Mouse (Mus musculus) liver, adult 2 months (tissue): Measurements from ENCODE around the gene Colgalt2. TPM values are rescaled to one million over a fixed set of nuclear protein-coding genes. Genes with fewer than 3 reads are reported as not detected.

Experiments used
- DNase-seq: peaks from one replicate; pipeline ENCODE4 v3.0.0-alpha.2; 2011; ENCODE audit warnings: low read depth, low spot score; ENCODE audit errors: extremely low read depth
- H3K27ac ChIP-seq: fragments of 200-500 bp; replicated peaks from 2 replicates; pipeline ENCODE4 v1.5.1; 2012; ENCODE audit warnings: low read depth, mild to moderate bottlenecking, control low read depth, inconsistent platforms, low read length; ENCODE audit not compliant: insufficient read depth
- H3K27me3 ChIP-seq: fragments of 200-500 bp; 2 replicates; pipeline ENCODE4 v1.6.1; 2012; ENCODE audit warnings: mild to moderate bottlenecking, moderate library complexity, low read length, inconsistent platforms; ENCODE audit not compliant: control insufficient read depth, insufficient read depth
- H3K36me3 ChIP-seq: fragments of 200-500 bp; 2 replicates; pipeline ENCODE4 v1.6.1; 2012; ENCODE audit warnings: low read length, inconsistent platforms; ENCODE audit not compliant: control insufficient read depth, insufficient read depth
- H3K4me1 ChIP-seq: fragments of 200-500 bp; 2 replicates; pipeline ENCODE4 v1.6.1; 2011; ENCODE audit warnings: low read length; ENCODE audit not compliant: control insufficient read depth, insufficient read depth
- H3K4me3 ChIP-seq: fragments of 200-500 bp; 2 replicates; pipeline ENCODE4 v1.5.1; 2011; ENCODE audit warnings: low read depth, mild to moderate bottlenecking, control low read depth, low read length, moderate library complexity; ENCODE audit not compliant: insufficient read depth
- H3K79me2 ChIP-seq: fragments of 200-500 bp; 2 replicates; pipeline ENCODE4 v1.6.1; 2012; ENCODE audit warnings: inconsistent platforms, mild to moderate bottlenecking, low read length, moderate library complexity; ENCODE audit not compliant: control insufficient read depth, insufficient read depth
- H3K9ac ChIP-seq: fragments of 200-500 bp; 2 replicates; pipeline ENCODE4 v1.6.1; 2012; ENCODE audit warnings: low read depth, mild to moderate bottlenecking, control low read depth, inconsistent platforms, low read length
- CTCF ChIP-seq: fragments of 200-500 bp; IDR thresholded peaks from 2 replicates; pipeline ENCODE4 v1.5.1; 2011; ENCODE audit warnings: low read depth, low read length, control low read depth
- POLR2A ChIP-seq: fragments of 200-500 bp; IDR thresholded peaks from 2 replicates; pipeline ENCODE4 v1.6.1; 2011; ENCODE audit warnings: low read length, control low read depth; ENCODE audit not compliant: insufficient read depth; ENCODE audit errors: extremely low read depth
- WGBS: fragments of 180-500 bp; shearing (Covaris S2); methylation state at CpG from one replicate; pipeline ENCODE4 v1.1.7; 2018; 5-methylcytosine and 5-hydroxymethylcytosine counted together
- polyA plus RNA-seq: library from polyadenylated mRNA; depleted of rRNA; stranded (reverse); fragments of >200 nt; gene quantifications from 2 replicates; pipeline ENCODE4 v1.2.3, GENCODE M21; 2012
- total RNA-seq: library from RNA; depleted of rRNA; stranded (reverse); fragments of >200 nt; gene quantifications from 2 replicates; pipeline ENCODE4 v1.2.3, GENCODE M21; 2014

Colgalt2 gene
- total and polyA plus RNA-seq, 2 experiments, result 0.35 to 1.6 TPM

GRCm38 (mm10) chr1:152499802-152500201 lies 100.2 kb downstream of the Colgalt2 start:
- 84% methylated on average over 12 of the region's 12 CpGs for WGBS
- H3K36me3 ChIP-seq, result no peaks in the 10 kb centered on the region
- H3K9ac ChIP-seq, result no peak overlapping the region
- no peaks in the 10 kb centered on the region for H3K4me1 ChIP-seq
- no peaks in the 10 kb centered on the region for H3K79me2 ChIP-seq
- no peak for TF ChIP-seq POLR2A
- TF ChIP-seq CTCF, result no peak
- H3K27ac ChIP-seq, result no peak overlapping the region
- H3K4me3 ChIP-seq, result no peak overlapping the region
- H3K27me3 ChIP-seq, result no peaks in the 10 kb centered on the region
- no peak for DNase-seq

- TF ChIP-seq CTCF, result no peak
- TF ChIP-seq POLR2A, result no peak
- no peak overlapping the region for H3K4me3 ChIP-seq
- no peaks in the 10 kb centered on the region for H3K4me1 ChIP-seq
- no peaks in the 10 kb centered on the region for H3K27me3 ChIP-seq
- no peaks in the 10 kb centered on the region for H3K36me3 ChIP-seq
- H3K9ac ChIP-seq, result no peak overlapping the region
- DNase-seq, result no peak
- 95% methylated on average over 5 of the region's 5 CpGs for WGBS
- H3K79me2 ChIP-seq, result no peaks in the 10 kb centered on the region
- H3K27ac ChIP-seq, result no peak overlapping the region
Observed at GRCm38 (mm10) chr1:152506175-152506574, 106.5 kb downstream of the Colgalt2 start.

- Histone ChIP-seq H3K27me3 (no peaks in the 10 kb centered on the region), H3K36me3 (no peaks in the 10 kb centered on the region), H3K27ac (no peak overlapping the region), H3K9ac (no peak overlapping the region), H3K4me3 (no peak overlapping the region), H3K4me1 (no peaks in the 10 kb centered on the region), H3K79me2 (no peaks in the 10 kb centered on the region)
- WGBS, result 97% methylated on average over 7 of the region's 7 CpGs
- DNase-seq, result no peak
- TF ChIP-seq POLR2A, result no peak
- TF ChIP-seq CTCF, result no peak
Observed at GRCm38 (mm10) chr1:152506726-152507125, 107.1 kb downstream of the Colgalt2 start.

GRCm38 (mm10) chr1:152508481-152509220 lies 109.0 kb downstream of the Colgalt2 start:
- no peak overlapping the region for H3K4me3 ChIP-seq
- WGBS, result 87% methylated on average over 11 of the region's 11 CpGs
- TF ChIP-seq CTCF, result no peak
- TF ChIP-seq POLR2A, result no peak
- H3K79me2 ChIP-seq, result no peaks in the 10 kb centered on the region
- H3K27me3 ChIP-seq, result no peaks in the 10 kb centered on the region
- no peak overlapping the region for H3K27ac ChIP-seq
- no peak overlapping the region for H3K9ac ChIP-seq
- H3K4me1 ChIP-seq, result no peaks in the 10 kb centered on the region
- no peaks in the 10 kb centered on the region for H3K36me3 ChIP-seq
- no peak for DNase-seq

GRCm38 (mm10) chr1:152511237-152511636 lies 111.6 kb downstream of the Colgalt2 start:
- 78% methylated on average over 4 of the region's 4 CpGs for WGBS
- no peak overlapping the region for H3K4me3 ChIP-seq

GRCm38 (mm10) chr1:152514256-152514655 lies 114.6 kb downstream of the Colgalt2 start:
- H3K4me3 ChIP-seq, result no peak overlapping the region
- TF ChIP-seq CTCF (no peak), POLR2A (no peak)
- H3K27me3 ChIP-seq, result no peaks in the 10 kb centered on the region
- H3K79me2 ChIP-seq, result no peaks in the 10 kb centered on the region
- no peak for DNase-seq
- H3K36me3 ChIP-seq, result no peaks in the 10 kb centered on the region
- no peak overlapping the region for H3K27ac ChIP-seq
- H3K9ac ChIP-seq, result no peak overlapping the region
- 76% methylated on average over 4 of the region's 4 CpGs for WGBS
- H3K4me1 ChIP-seq, result no peaks in the 10 kb centered on the region

More at GRCm38 (mm10) chr1:152511237-152511636, 111.6 kb downstream of the Colgalt2 start:
- peak; percentile 50 for DNase-seq
- H3K27ac ChIP-seq, result no peak overlapping the region
- H3K36me3 ChIP-seq, result no peaks in the 10 kb centered on the region
- no peak overlapping the region for H3K9ac ChIP-seq
- H3K4me1 ChIP-seq, result no peaks in the 10 kb centered on the region
- no peak for TF ChIP-seq POLR2A
- peak; percentile 52 for TF ChIP-seq CTCF
- H3K27me3 ChIP-seq, result no peaks in the 10 kb centered on the region
- no peaks in the 10 kb centered on the region for H3K79me2 ChIP-seq
